Mouse (Mus musculus) CH12.LX (cell line): ENCODE results near the gene Fpgs. TPM values are rescaled to one million over a fixed set of nuclear protein-coding genes. Genes with fewer than 3 reads are reported as not detected.

Experiments
- DNase-seq: peaks from one replicate; pipeline ENCODE4 v3.0.0-alpha.2; 2013; ENCODE audit errors: extremely low read depth
- H3K27ac ChIP-seq: 2 replicates; pipeline ENCODE4 v1.5.1; 2012; ENCODE audit warnings: low read depth, mild to moderate bottlenecking, control low read depth, moderate library complexity; ENCODE audit not compliant: insufficient read depth
- H3K27me3 ChIP-seq: replicated peaks from 2 replicates; pipeline ENCODE3; 2012; ENCODE audit warnings: inconsistent platforms
- H3K36me3 ChIP-seq, 2 experiments: replicated peaks in 1 of 2; 2 replicates each; pipeline versions ENCODE3 to v1.6.1; 2012; ENCODE audit warnings: inconsistent platforms in 1 of 2, low read length in 1 of 2, mild to moderate bottlenecking in 1 of 2, mixed read lengths in 1 of 2, moderate library complexity in 1 of 2; ENCODE audit not compliant: control insufficient read depth in 1 of 2, insufficient read depth in 1 of 2
- H3K4me1 ChIP-seq, 2 experiments: 2 replicates each; pipeline ENCODE4 v1.6.1; 2012; ENCODE audit warnings: inconsistent platforms in 1 of 2, moderate library complexity in 1 of 2; ENCODE audit not compliant: insufficient read depth in 2 of 2, control insufficient read depth in 1 of 2
- H3K4me2 ChIP-seq: 2 replicates; pipeline ENCODE4 v1.6.1; 2012; ENCODE audit warnings: low read depth, mild to moderate bottlenecking, control low read depth; ENCODE audit not compliant: poor library complexity, insufficient read depth, severe bottlenecking
- H3K4me3 ChIP-seq, 3 experiments: fragments of 150-350 bp in 1 of 3; sonication (generic) in 1 of 3; replicated peaks in 1 of 3; 2 replicates each; pipeline versions ENCODE3 to v1.5.1; 2011 to 2012; ENCODE audit warnings: low read depth in 2 of 3, low read length in 2 of 3, mild to moderate bottlenecking in 2 of 3, moderate library complexity in 2 of 3, control low read depth in 1 of 3, improper control_type of control experiment in 1 of 3, inconsistent platforms in 1 of 3, mixed read lengths in 1 of 3; ENCODE audit not compliant: poor library complexity in 1 of 3
- H3K79me2 ChIP-seq: replicated peaks from 2 replicates; pipeline ENCODE4 v1.6.1; 2012; ENCODE audit warnings: mild to moderate bottlenecking, moderate library complexity; ENCODE audit not compliant: control insufficient read depth, poor library complexity, insufficient read depth, severe bottlenecking; ENCODE audit errors: extremely low read depth
- H3K9ac ChIP-seq: 2 replicates; pipeline ENCODE4 v1.6.1; 2012; ENCODE audit warnings: low read depth, mild to moderate bottlenecking, control low read depth, moderate library complexity; ENCODE audit not compliant: insufficient read depth
- H3K9me3 ChIP-seq: replicated peaks from 2 replicates; pipeline ENCODE3; 2012; ENCODE audit warnings: low read length, inconsistent platforms, mixed read lengths
- CHD1 ChIP-seq: IDR thresholded peaks from 2 replicates; pipeline ENCODE4 v1.6.1; 2012; ENCODE audit warnings: low read depth, low read length, improper control_type of control experiment, inconsistent platforms
- CTCF ChIP-seq, 2 experiments: IDR thresholded peaks in 1 of 2; conservative IDR thresholded peaks in 1 of 2; 2 replicates each; pipeline ENCODE4 v1.5.1; 2011 to 2012; ENCODE audit warnings: low read depth in 2 of 2, low read length in 2 of 2, improper control_type of control experiment in 1 of 2, inconsistent platforms in 1 of 2, mild to moderate bottlenecking in 1 of 2, moderate library complexity in 1 of 2
- ETS1 ChIP-seq: conservative IDR thresholded peaks from 2 replicates; pipeline ENCODE4 v1.6.1; 2012; ENCODE audit warnings: low read depth, mild to moderate bottlenecking, inconsistent platforms, low read length, improper control_type of control experiment, moderate library complexity
- GABPA ChIP-seq: IDR thresholded peaks from 2 replicates; pipeline ENCODE4 v1.6.1; 2012; ENCODE audit warnings: low read depth, low read length, improper control_type of control experiment, inconsistent platforms; ENCODE audit not compliant: insufficient replicate concordance
- MAX ChIP-seq: IDR thresholded peaks from 2 replicates; pipeline ENCODE4 v1.6.1; 2011; ENCODE audit warnings: low read length, improper control_type of control experiment
- NELFE ChIP-seq: IDR thresholded peaks from 2 replicates; pipeline ENCODE4 v1.6.1; 2011; ENCODE audit warnings: low read depth, low read length, improper control_type of control experiment
- PAX5 ChIP-seq: IDR thresholded peaks from 2 replicates; pipeline ENCODE4 v1.6.1; 2012; ENCODE audit warnings: low read length, inconsistent platforms, mixed read lengths
- RAD21 ChIP-seq: IDR thresholded peaks from 2 replicates; pipeline ENCODE4 v1.6.1; 2011; ENCODE audit warnings: low read depth, mild to moderate bottlenecking, low read length, improper control_type of control experiment, moderate library complexity
- SMC3 ChIP-seq: IDR thresholded peaks from 2 replicates; pipeline ENCODE4 v1.6.1; 2011; ENCODE audit warnings: low read depth, low read length, improper control_type of control experiment
- TCF12 ChIP-seq: IDR thresholded peaks from 2 replicates; pipeline ENCODE4 v1.6.1; 2014; ENCODE audit warnings: low read depth, mild to moderate bottlenecking, inconsistent platforms, low read length, improper control_type of control experiment
- UBTF ChIP-seq: IDR thresholded peaks from 2 replicates; pipeline ENCODE4 v1.6.1; 2012; ENCODE audit warnings: low read depth, mild to moderate bottlenecking, inconsistent platforms, low read length, improper control_type of control experiment, moderate library complexity
- ZKSCAN1 ChIP-seq: IDR thresholded peaks from 2 replicates; pipeline ENCODE4 v1.6.1; 2012; ENCODE audit warnings: low read depth, inconsistent platforms, low read length, improper control_type of control experiment, borderline replicate concordance
- ZNF384 ChIP-seq: IDR thresholded peaks from 2 replicates; pipeline ENCODE4 v1.6.1; 2012; ENCODE audit warnings: low read depth, low read length, improper control_type of control experiment, inconsistent platforms
- dilution Hi-C: fragments of 300-500 bp; cut with MboI; formaldehyde crosslinking; loops from 2 replicates; pipeline ENCODE4 v1.14.3; 2020; ENCODE audit warnings: low sequenced_read_pairs; ENCODE audit not compliant: extremely low pct_unique_long_range_greater_than_20kb, extremely low pct_ligation_motif_present
- in situ Hi-C: fragments of 300-500 bp; cut with MboI; formaldehyde crosslinking; loops from 3 replicates; pipeline ENCODE4 v1.14.3; 2019; ENCODE audit warnings: low sequenced_read_pairs, low pct_ligation_motif_present, low pct_unique_long_range_greater_than_20kb, mixed read lengths
- polyA plus RNA-seq: library from polyadenylated mRNA; unstranded; fragments of >175 nt; gene quantifications from 2 replicates; pipeline ENCODE4 v1.2.1, GENCODE M21; 2012; ENCODE audit warnings: low read depth; ENCODE audit not compliant: insufficient read length
- total RNA-seq, 2 experiments: library from RNA; depleted of rRNA; stranded (reverse); fragments of 300-350 nt in 1 of 2; fragments of >200 nt in 1 of 2; gene quantifications; 2 replicates each; pipeline ENCODE4 v1.2.3; 2012 to 2014

Gene Fpgs
- total and polyA plus RNA-seq, 3 experiments, result 31.8 to 59.2 (median 41.8) TPM

DNA sequence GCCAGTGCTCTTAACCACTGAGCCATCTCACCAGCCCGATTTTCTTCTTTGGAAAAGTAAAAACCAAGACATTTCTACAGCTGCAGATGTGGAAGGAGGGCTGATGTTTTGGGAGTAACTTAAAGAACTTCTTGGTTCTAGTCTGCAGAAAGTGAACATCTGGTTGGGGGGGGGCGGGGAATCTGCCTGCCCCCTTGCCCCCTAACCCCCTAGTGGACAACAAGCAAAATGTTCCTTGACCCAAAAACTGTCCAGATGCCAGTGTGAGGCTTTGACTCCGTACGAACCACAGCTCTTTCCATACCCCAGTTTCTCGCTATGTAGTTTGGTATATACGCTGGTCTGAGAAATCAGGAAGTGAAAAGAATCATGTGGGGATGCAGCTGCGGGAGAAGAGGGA lies 46.3 kb upstream of the Fpgs start:
- Histone ChIP-seq H3K36me3 (peaks cover 78 to 97% of the 10 kb centered on the region in 2 experiments), H3K4me1 (peaks cover 0 to 17% of the 10 kb centered on the region in 2 experiments; a peak in 1 of 4 replicates), H3K79me2 (no peaks in the 10 kb centered on the region), H3K4me3 (no peak overlapping the region), H3K27me3 (no peaks in the 10 kb centered on the region), H3K9ac (no peak overlapping the region), H3K27ac (no peak overlapping the region), H3K9me3 (no peaks in the 10 kb centered on the region), H3K4me2 (no peak overlapping the region)
- TF ChIP-seq CTCF (conservative IDR thresholded peaks at IDR 0.05 in 1 of 2, IDR thresholded peaks at IDR 0.05 in 1 of 2; ENCODE audit: low read depth in 2 of 2, low read length in 2 of 2), result peak in 1 of 2 experiments; percentile 60; a peak in 2 of 4 replicates
- peak; percentile 40 for TF ChIP-seq SMC3
- TF ChIP-seq PAX5, result no peak
- TF ChIP-seq RAD21, result peak; percentile 22
- TF ChIP-seq GABPA, result no peak
- no peak for TF ChIP-seq ZKSCAN1
- dilution Hi-C loops (no loop called here), in situ Hi-C loops (no loop called here)
- peak; percentile 29 for DNase-seq

DNA sequence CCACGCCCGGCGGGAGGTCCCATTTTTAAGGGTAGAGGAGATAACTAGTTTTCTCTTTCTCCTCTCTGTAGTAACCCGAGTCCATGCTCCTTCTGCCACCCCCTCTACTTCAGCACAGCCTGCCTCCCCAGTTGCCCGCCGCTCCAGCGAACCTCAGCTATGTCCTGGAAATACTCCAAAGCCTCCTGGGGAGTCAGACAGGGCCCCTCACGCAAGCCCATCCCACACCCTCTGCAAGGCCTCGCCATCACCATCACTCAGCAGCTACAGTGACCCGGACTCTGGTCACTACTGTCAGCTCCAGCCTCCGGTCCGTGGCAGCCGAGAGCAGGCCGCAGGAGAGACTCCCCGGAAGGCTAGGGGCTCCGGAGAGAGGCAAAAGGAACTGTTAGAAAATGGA lies 45.1 kb upstream of the Fpgs start:
- no peak for TF ChIP-seq ETS1
- no peak for TF ChIP-seq GABPA
- TF ChIP-seq CHD1, result no peak
- TF ChIP-seq UBTF, result no peak
- TF ChIP-seq MAX, result no peak
- no peak for TF ChIP-seq TCF12
- TF ChIP-seq ZNF384, result no peak
- TF ChIP-seq NELFE, result no peak
- TF ChIP-seq, all 38 proteins: peak for 0
- Histone ChIP-seq H3K9ac (no peak overlapping the region), H3K4me1 (peaks cover 0 to 17% of the 10 kb centered on the region in 2 experiments; a peak in 1 of 4 replicates), H3K36me3 (peaks cover 80 to 97% of the 10 kb centered on the region in 2 experiments), H3K9me3 (no peaks in the 10 kb centered on the region), H3K4me3 (no peak overlapping the region), H3K27ac (no peak overlapping the region), H3K27me3 (no peaks in the 10 kb centered on the region), H3K4me2 (no peak overlapping the region), H3K79me2 (no peaks in the 10 kb centered on the region)
- DNase-seq, result no peak
- dilution Hi-C loops (no loop called here), in situ Hi-C loops (no loop called here)
